Mouse (Mus musculus): ENCODE data around the gene Angel2. TPM values are rescaled to one million over a fixed set of nuclear protein-coding genes. Genes with fewer than 3 reads are reported as not detected.

Gene Angel2
- polyA plus RNA-seq, 1 experiment from 2014 or later, result 40.4 TPM

GRCm38 (mm10) chr1:190947986-190948385 lies 23.1 kb downstream of the Angel2 start:
- TF ChIP-seq CTCF (IDR thresholded peaks at IDR 0.05) (no peak), EP300 (IDR thresholded peaks at IDR 0.05) (no peak)
- H3K4me1 ChIP-seq (ENCODE audit: insufficient read depth, low read depth, low read length), result no peaks in the 10 kb centered on the region
- H3K9me3 ChIP-seq (ENCODE audit: low read length), result no peaks in the 10 kb centered on the region
- H3K27ac ChIP-seq (ENCODE audit: low read length), result no peak overlapping the region
- no peak overlapping the region for H3K9ac ChIP-seq (replicated peaks; ENCODE audit: low read depth)
- no peak overlapping the region for H3K4me3 ChIP-seq (ENCODE audit: low read depth, low read length)
- ATAC-seq (no peak), DNase-seq (ENCODE audit: low spot score) (no peak)
- no peaks in the 10 kb centered on the region for H3K27me3 ChIP-seq (replicated peaks; ENCODE audit: insufficient read depth, low read length)
- H3K36me3 ChIP-seq (ENCODE audit: insufficient read depth, low read length), result peaks cover 8% of the 10 kb centered on the region; the same call in 1 of the 2 replicates
- H3K4me2 ChIP-seq (replicated peaks; ENCODE audit: low read depth, low read length), result no peak overlapping the region
- WGBS, result 84% methylated on average over 5 of the region's 5 CpGs

DNA sequence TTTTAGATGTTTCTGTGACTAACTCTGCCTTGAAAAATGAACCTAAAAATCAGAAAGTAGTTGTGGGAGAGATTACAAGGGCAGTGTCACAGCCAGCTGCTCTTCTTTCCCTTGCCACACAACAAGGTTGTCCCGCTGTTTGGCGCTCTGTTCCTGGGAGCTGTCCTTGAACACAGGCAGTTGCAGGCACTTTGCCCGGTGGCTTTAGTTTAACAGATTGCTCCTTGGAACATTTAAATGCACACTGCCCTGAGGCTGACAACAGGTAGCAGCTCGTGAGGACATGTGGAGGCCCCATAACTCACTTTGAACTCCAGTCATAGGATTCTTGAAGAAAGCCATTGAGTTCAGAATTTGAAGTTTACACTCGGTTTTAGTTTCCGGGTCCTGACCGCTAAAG lies 23.5 kb downstream of the Angel2 start:
- ATAC-seq (no peak), DNase-seq (ENCODE audit: low spot score) (no peak)
- no peak overlapping the region for H3K4me3 ChIP-seq (ENCODE audit: low read depth, low read length)
- no peak overlapping the region for H3K9ac ChIP-seq (replicated peaks; ENCODE audit: low read depth)
- H3K27ac ChIP-seq (ENCODE audit: low read length), result no peak overlapping the region
- H3K36me3 ChIP-seq (ENCODE audit: insufficient read depth, low read length), result peaks cover 5% of the 10 kb centered on the region; the same call in 1 of the 2 replicates
- 80% methylated on average over 7 of the region's 7 CpGs for WGBS
- H3K4me2 ChIP-seq (replicated peaks; ENCODE audit: low read depth, low read length), result no peak overlapping the region
- TF ChIP-seq EP300 (IDR thresholded peaks at IDR 0.05) (no peak), CTCF (IDR thresholded peaks at IDR 0.05) (no peak)
- H3K27me3 ChIP-seq (replicated peaks; ENCODE audit: insufficient read depth, low read length), result no peaks in the 10 kb centered on the region
- no peaks in the 10 kb centered on the region for H3K4me1 ChIP-seq (ENCODE audit: insufficient read depth, low read depth, low read length)
- no peaks in the 10 kb centered on the region for H3K9me3 ChIP-seq (ENCODE audit: low read length)

- WGBS, result 91% methylated on average over 17 of the region's 17 CpGs
- no peak for DNase-seq (ENCODE audit: low spot score)
- Histone ChIP-seq H3K4me3 (ENCODE audit: low read depth, low read length) (no peak overlapping the region), H3K9ac (replicated peaks; ENCODE audit: low read depth) (no peak overlapping the region), H3K4me1 (ENCODE audit: insufficient read depth, low read depth, low read length) (no peaks in the 10 kb centered on the region), H3K36me3 (ENCODE audit: insufficient read depth, low read length) (peaks cover 5% of the 10 kb centered on the region; the same call in 1 of the 2 replicates), H3K27ac (ENCODE audit: low read length) (no peak overlapping the region), H3K4me2 (replicated peaks; ENCODE audit: low read depth, low read length) (no peak overlapping the region), H3K27me3 (replicated peaks; ENCODE audit: insufficient read depth, low read length) (no peaks in the 10 kb centered on the region), H3K9me3 (ENCODE audit: low read length) (no peaks in the 10 kb centered on the region)
- no peak for TF ChIP-seq EP300 (IDR thresholded peaks at IDR 0.05)
- TF ChIP-seq CTCF (IDR thresholded peaks at IDR 0.05), result no peak
- ATAC-seq, result no peak
These were observed 23.9 kb downstream of the Angel2 start for GRCm38 (mm10) chr1:190948846-190949245.

DNA sequence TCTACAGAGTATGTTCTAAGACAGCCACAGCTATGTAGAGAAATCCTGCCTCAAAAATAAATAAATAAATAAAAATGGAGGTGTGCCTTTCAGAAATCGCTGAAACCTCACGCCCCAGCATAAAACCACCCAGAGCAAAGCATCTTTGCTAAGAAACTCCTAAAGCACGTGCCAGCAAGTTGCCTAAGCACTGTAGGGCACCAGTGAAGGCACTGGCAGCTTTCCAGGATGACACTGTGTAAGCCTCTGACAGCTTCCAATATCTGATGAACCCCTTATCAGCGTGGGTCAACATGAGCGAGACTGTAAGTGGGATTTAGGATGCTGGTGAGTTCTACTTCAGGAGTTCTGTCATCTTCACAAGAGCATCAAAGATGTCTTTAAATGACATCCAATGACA lies 26.1 kb downstream of the Angel2 start:
- Histone ChIP-seq H3K9me3 (ENCODE audit: low read length) (no peaks in the 10 kb centered on the region), H3K36me3 (ENCODE audit: insufficient read depth, low read length) (peaks cover 5% of the 10 kb centered on the region; the same call in 1 of the 2 replicates), H3K4me1 (ENCODE audit: insufficient read depth, low read depth, low read length) (no peaks in the 10 kb centered on the region), H3K9ac (replicated peaks; ENCODE audit: low read depth) (no peak overlapping the region), H3K4me2 (replicated peaks; ENCODE audit: low read depth, low read length) (no peak overlapping the region), H3K27me3 (replicated peaks; ENCODE audit: insufficient read depth, low read length) (no peaks in the 10 kb centered on the region), H3K4me3 (ENCODE audit: low read depth, low read length) (no peak overlapping the region), H3K27ac (ENCODE audit: low read length) (no peak overlapping the region)
- DNase-seq (ENCODE audit: low spot score) (no peak), ATAC-seq (no peak)
- WGBS, result 78% methylated on average over 5 of the region's 5 CpGs
- TF ChIP-seq EP300 (IDR thresholded peaks at IDR 0.05), result no peak
- TF ChIP-seq CTCF (IDR thresholded peaks at IDR 0.05), result no peak

- DNase-seq (ENCODE audit: low spot score) (no peak), ATAC-seq (no peak)
- Histone ChIP-seq H3K27ac (ENCODE audit: low read length) (no peak overlapping the region), H3K4me2 (replicated peaks; ENCODE audit: low read depth, low read length) (no peak overlapping the region), H3K9ac (replicated peaks; ENCODE audit: low read depth) (no peak overlapping the region), H3K27me3 (replicated peaks; ENCODE audit: insufficient read depth, low read length) (no peaks in the 10 kb centered on the region), H3K36me3 (ENCODE audit: insufficient read depth, low read length) (peaks cover 2% of the 10 kb centered on the region; the same call in 1 of the 2 replicates), H3K9me3 (ENCODE audit: low read length) (no peaks in the 10 kb centered on the region), H3K4me1 (ENCODE audit: insufficient read depth, low read depth, low read length) (no peaks in the 10 kb centered on the region), H3K4me3 (ENCODE audit: low read depth, low read length) (no peak overlapping the region)
- TF ChIP-seq CTCF (IDR thresholded peaks at IDR 0.05), result no peak
- TF ChIP-seq EP300 (IDR thresholded peaks at IDR 0.05), result no peak
- 75% methylated on average over 3 of the region's 3 CpGs for WGBS
These were observed 28.1 kb downstream of the Angel2 start for GRCm38 (mm10) chr1:190953009-190953408.

DNA sequence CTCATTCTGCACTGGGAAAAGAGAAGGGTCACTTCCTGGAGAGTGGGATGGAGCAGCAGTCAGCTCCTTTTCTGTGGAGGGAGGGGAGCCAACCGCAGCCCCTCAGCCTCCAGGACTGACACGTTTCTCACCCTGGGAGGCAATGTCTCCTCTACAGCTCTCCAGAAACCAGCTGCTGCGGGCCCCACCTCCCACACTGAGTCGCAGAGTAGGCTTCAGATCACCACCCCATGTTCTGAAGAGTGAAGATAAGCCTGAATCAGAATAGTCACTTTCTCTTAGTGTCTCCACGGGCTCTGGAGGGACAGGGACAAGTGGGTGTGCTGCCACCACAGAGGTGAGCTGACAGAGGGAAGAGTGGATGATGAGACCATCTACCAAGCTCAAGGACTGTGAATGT lies 33.9 kb downstream of the Angel2 start:
- Histone ChIP-seq H3K4me3 (ENCODE audit: low read depth, low read length) (no peak overlapping the region), H3K4me1 (ENCODE audit: insufficient read depth, low read depth, low read length) (no peaks in the 10 kb centered on the region), H3K4me2 (replicated peaks; ENCODE audit: low read depth, low read length) (no peak overlapping the region), H3K36me3 (ENCODE audit: insufficient read depth, low read length) (no peaks in the 10 kb centered on the region), H3K9ac (replicated peaks; ENCODE audit: low read depth) (no peak overlapping the region), H3K9me3 (ENCODE audit: low read length) (no peaks in the 10 kb centered on the region), H3K27ac (ENCODE audit: low read length) (no peak overlapping the region), H3K27me3 (replicated peaks; ENCODE audit: insufficient read depth, low read length) (no peaks in the 10 kb centered on the region)
- no peak for DNase-seq (ENCODE audit: low spot score)
- 70% methylated on average over 5 of the region's 5 CpGs for WGBS
- no peak for ATAC-seq
- no peak for TF ChIP-seq EP300 (IDR thresholded peaks at IDR 0.05)
- no peak for TF ChIP-seq CTCF (IDR thresholded peaks at IDR 0.05)

DNA sequence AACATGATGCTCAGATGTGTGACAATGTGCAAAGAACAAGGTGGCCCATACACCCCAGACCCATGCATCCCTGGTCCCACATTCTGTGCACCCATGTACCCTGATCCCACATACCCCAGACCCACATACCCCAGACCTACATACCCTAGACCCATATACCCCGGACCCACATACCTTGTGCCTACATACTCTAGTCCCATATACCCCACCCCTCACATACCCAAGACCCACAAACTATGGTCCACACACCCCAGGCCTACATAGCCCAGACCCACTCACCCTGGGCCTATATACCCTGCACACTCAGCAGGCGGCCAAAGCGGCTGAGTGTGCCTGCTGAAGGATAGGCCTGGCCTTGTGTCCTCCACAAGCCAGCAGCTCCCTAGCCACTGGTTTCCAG lies 37.8 kb downstream of the Angel2 start:
- no peak for ATAC-seq

More for the DNA sequence above, 37.8 kb downstream of the Angel2 start:
- no peaks in the 10 kb centered on the region for H3K27me3 ChIP-seq (replicated peaks; ENCODE audit: insufficient read depth, low read length)
- no peak overlapping the region for H3K4me3 ChIP-seq (ENCODE audit: low read depth, low read length)
- no peak for DNase-seq (ENCODE audit: low spot score)
- TF ChIP-seq EP300 (IDR thresholded peaks at IDR 0.05) (no peak), CTCF (IDR thresholded peaks at IDR 0.05) (no peak)
- no peak overlapping the region for H3K27ac ChIP-seq (ENCODE audit: low read length)
- no peaks in the 10 kb centered on the region for H3K9me3 ChIP-seq (ENCODE audit: low read length)
- 94% methylated on average over 3 of the region's 3 CpGs for WGBS
- no peaks in the 10 kb centered on the region for H3K36me3 ChIP-seq (ENCODE audit: insufficient read depth, low read length)
- H3K4me2 ChIP-seq (replicated peaks; ENCODE audit: low read depth, low read length), result no peak overlapping the region
- no peak overlapping the region for H3K9ac ChIP-seq (replicated peaks; ENCODE audit: low read depth)
- no peaks in the 10 kb centered on the region for H3K4me1 ChIP-seq (ENCODE audit: insufficient read depth, low read depth, low read length)
